Mouse (Mus musculus) intestine, postnatal 0 days (tissue): ENCODE data around the gene Errfi1. TPM values are rescaled to one million over a fixed set of nuclear protein-coding genes. Genes with fewer than 3 reads are reported as not detected.

ENCODE experiments used
- ATAC-seq: fragments of 200-750 bp; cut with Nextera tagmentation; 2 replicates; pipeline ENCODE4 v1.8.0; 2017; ENCODE audit warnings: mild to moderate bottlenecking, moderate TSS enrichment, moderate library complexity
- H3K27ac ChIP-seq: fragments of 300-500 bp; sonication (generic); 2 replicates; pipeline ENCODE4 v1.5.1; 2014; ENCODE audit warnings: mild to moderate bottlenecking, low read depth, low read length, moderate library complexity
- H3K27me3 ChIP-seq: fragments of 300-500 bp; sonication (generic); replicated peaks from 2 replicates; pipeline ENCODE4 v1.6.1; 2014; ENCODE audit warnings: low read length, mixed read lengths; ENCODE audit not compliant: control insufficient read depth, insufficient read depth
- H3K36me3 ChIP-seq: fragments of 300-500 bp; sonication (generic); 2 replicates; pipeline ENCODE4 v1.6.1; 2014; ENCODE audit warnings: mild to moderate bottlenecking, moderate library complexity; ENCODE audit not compliant: control insufficient read depth, insufficient read depth
- H3K4me1 ChIP-seq: fragments of 300-500 bp; sonication (generic); replicated peaks from 2 replicates; pipeline ENCODE4 v1.6.1; 2014; ENCODE audit warnings: antibody characterized with exemption, low read length, mixed read lengths; ENCODE audit not compliant: control insufficient read depth, insufficient read depth
- H3K4me2 ChIP-seq: fragments of 300-500 bp; sonication (generic); replicated peaks from 2 replicates; pipeline ENCODE4 v1.6.1; 2014; ENCODE audit warnings: low read depth, mild to moderate bottlenecking, moderate library complexity
- H3K4me3 ChIP-seq: fragments of 300-500 bp; sonication (generic); 2 replicates; pipeline ENCODE4 v1.5.1; 2014; ENCODE audit warnings: low read depth, low read length
- H3K9ac ChIP-seq: fragments of 300-500 bp; sonication (generic); 2 replicates; pipeline ENCODE4 v1.6.1; 2014; ENCODE audit warnings: mild to moderate bottlenecking, low read depth, low read length
- H3K9me3 ChIP-seq: fragments of 300-500 bp; sonication (generic); 2 replicates; pipeline ENCODE4 v1.6.1; 2016; ENCODE audit warnings: mixed run types; ENCODE audit not compliant: control insufficient read depth
- CTCF ChIP-seq: sonication (generic); IDR thresholded peaks from 2 replicates; pipeline ENCODE4 v1.5.1; 2016; ENCODE audit warnings: low read depth, mild to moderate bottlenecking, control low read depth, antibody characterized with exemption, moderate library complexity
- WGBS: fragments of 180-500 bp; shearing (Covaris S2); extraction: QIAGEN DNeasy Blood & Tissue Kit; methylation state at CpG from one replicate; pipeline ENCODE4 v1.1.7; 2014; 5-methylcytosine and 5-hydroxymethylcytosine counted together
- polyA plus RNA-seq: library from polyadenylated mRNA; unstranded; fragments of >200 nt; fragmentation: Nextera tagmentation; extraction: Ambion mirVana; gene quantifications from 2 replicates; pipeline ENCODE4 v1.2.1, GENCODE M21; 2015

The Errfi1 gene
- polyA plus RNA-seq, 1 experiment from 2014 or later = 27.7 TPM

DNA sequence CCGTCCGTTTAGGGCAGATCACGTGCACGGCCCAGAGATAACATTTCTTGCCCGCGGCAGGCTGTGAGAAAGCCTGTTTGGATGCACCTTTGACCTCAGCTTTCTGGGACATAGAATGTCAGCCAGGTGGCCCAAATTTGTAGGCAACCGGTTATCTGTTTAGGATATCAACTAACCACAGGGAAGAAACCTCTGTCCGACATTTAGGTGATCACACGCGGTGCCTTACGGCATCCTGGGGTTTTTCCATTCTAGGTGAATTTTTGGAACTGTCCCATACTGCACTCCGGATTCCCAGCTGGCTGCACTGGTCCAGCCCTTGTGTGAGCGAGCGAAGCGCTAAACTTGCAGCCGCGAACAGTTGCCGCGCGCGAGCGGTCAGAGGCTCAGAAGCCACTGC lies 25.9 kb downstream of the Errfi1 start:
- no peak for TF ChIP-seq CTCF
- no peak overlapping the region for H3K4me3 ChIP-seq
- WGBS = 95% methylated on average over 22 of the region's 22 CpGs
- no peaks in the 10 kb centered on the region for H3K36me3 ChIP-seq
- H3K9me3 ChIP-seq = peaks cover 16% of the 10 kb centered on the region
- no peak overlapping the region for H3K27ac ChIP-seq
- no peak for ATAC-seq
- H3K4me2 ChIP-seq = no peak overlapping the region
- no peaks in the 10 kb centered on the region for H3K27me3 ChIP-seq
- no peaks in the 10 kb centered on the region for H3K4me1 ChIP-seq
- H3K9ac ChIP-seq = no peak overlapping the region

DNA sequence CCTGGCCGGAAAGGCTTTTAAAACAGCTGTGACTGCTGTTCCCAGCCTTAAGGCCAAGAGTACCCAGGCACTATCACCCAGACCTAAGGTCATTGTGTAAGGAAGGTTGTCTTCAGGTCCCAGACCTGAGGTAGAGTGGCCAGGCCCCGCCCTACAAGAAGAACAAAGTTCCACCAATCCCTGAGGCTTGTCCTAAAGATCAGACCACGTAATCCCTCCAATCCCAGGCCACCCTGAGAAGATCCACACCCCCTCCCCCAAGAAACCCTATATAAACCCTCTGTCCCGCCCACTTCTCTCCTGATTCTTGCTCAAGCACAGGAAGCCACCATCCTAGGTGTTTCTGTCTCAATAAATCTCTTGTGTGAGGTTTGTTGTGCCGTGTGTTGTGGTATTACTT lies 26.6 kb downstream of the Errfi1 start:
- H3K9ac ChIP-seq = no peak overlapping the region
- no peak overlapping the region for H3K4me2 ChIP-seq
- WGBS = 87% methylated on average over 5 of the region's 5 CpGs
- peaks cover 16% of the 10 kb centered on the region for H3K9me3 ChIP-seq
- H3K27ac ChIP-seq = no peak overlapping the region
- H3K4me1 ChIP-seq = no peaks in the 10 kb centered on the region
- no peaks in the 10 kb centered on the region for H3K36me3 ChIP-seq
- no peak for ATAC-seq
- TF ChIP-seq CTCF = no peak
- H3K27me3 ChIP-seq = no peaks in the 10 kb centered on the region
- H3K4me3 ChIP-seq = no peak overlapping the region

DNA sequence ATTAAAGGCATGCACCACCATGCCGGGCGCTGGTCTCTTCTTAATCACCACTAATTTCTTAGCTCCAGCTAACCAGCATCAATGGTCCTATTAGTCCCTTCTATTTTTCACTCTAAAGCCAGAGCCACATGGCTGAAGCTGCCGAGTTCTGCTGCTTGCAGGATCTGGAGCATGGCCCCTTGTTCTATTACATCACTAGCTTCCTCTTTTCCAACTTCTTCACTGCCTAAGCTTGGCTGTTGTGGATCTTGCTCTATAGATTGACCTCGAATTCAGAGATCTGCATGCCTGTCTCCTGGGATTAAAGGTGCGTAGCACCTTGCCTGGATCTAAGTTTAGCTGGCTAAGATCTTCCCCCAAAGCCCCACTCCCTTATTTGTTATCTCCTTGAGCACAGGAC lies 28.9 kb downstream of the Errfi1 start:
- Histone ChIP-seq H3K9ac (no peak overlapping the region), H3K27ac (no peak overlapping the region), H3K9me3 (peaks cover 16% of the 10 kb centered on the region), H3K27me3 (no peaks in the 10 kb centered on the region), H3K4me2 (no peak overlapping the region), H3K4me3 (no peak overlapping the region), H3K36me3 (no peaks in the 10 kb centered on the region), H3K4me1 (no peaks in the 10 kb centered on the region)
- ATAC-seq = no peak
- TF ChIP-seq CTCF = no peak
- WGBS = 90% methylated on average over 5 of the region's 5 CpGs

DNA sequence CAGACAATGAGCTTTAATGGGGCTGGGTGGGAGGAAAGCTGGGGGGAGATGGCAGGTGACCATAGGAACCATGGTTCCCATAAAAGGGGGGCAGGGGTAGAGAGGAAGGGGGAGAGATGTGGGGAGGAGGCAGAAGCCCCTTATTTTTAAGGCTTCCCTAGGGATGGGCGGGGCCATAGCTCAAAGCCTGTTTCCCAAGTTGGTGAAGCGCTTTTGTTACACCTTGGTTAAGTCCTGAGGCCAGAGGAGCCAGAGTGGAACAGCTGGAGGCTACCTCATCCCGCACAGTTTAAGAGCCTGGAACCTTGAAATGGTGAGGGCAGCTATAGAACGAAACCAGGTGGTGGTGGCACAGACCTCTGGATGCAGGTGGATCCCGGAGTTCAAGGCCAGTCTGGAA lies 34.2 kb downstream of the Errfi1 start:
- no peak overlapping the region for H3K27ac ChIP-seq
- WGBS = 81% methylated on average over 5 of the region's 5 CpGs
- H3K36me3 ChIP-seq = no peaks in the 10 kb centered on the region
- no peak for ATAC-seq
- no peak overlapping the region for H3K4me2 ChIP-seq
- H3K27me3 ChIP-seq = no peaks in the 10 kb centered on the region
- H3K4me3 ChIP-seq = no peak overlapping the region
- H3K9ac ChIP-seq = no peak overlapping the region
- H3K4me1 ChIP-seq = no peaks in the 10 kb centered on the region
- TF ChIP-seq CTCF = no peak
- no peaks in the 10 kb centered on the region for H3K9me3 ChIP-seq

DNA sequence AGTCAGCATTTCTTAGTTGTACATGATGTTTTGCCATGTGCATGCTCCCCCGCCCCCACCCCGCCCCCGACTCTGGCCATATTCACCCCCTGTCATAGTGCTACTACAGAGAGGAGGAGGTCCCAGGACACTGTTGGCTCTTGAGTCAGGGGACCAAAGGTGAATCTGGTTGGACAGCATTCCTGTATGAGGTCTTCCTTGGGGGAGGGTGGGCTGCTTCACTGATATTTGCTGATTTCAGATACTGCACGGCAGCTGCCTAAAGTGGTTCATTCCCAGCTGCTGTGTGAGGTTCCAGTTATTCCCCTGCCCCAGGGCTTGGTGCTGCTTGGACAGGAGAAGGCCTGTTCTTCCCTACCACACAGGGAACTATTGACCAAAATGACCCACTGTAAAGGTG lies 34.8 kb downstream of the Errfi1 start:
- Histone ChIP-seq H3K4me3 (no peak overlapping the region), H3K4me2 (no peak overlapping the region), H3K9ac (no peak overlapping the region), H3K9me3 (no peaks in the 10 kb centered on the region), H3K27me3 (no peaks in the 10 kb centered on the region), H3K36me3 (no peaks in the 10 kb centered on the region), H3K27ac (no peak overlapping the region), H3K4me1 (no peaks in the 10 kb centered on the region)
- no peak for TF ChIP-seq CTCF
- WGBS = 55% methylated on average over 4 of the region's 4 CpGs
- no peak for ATAC-seq

DNA sequence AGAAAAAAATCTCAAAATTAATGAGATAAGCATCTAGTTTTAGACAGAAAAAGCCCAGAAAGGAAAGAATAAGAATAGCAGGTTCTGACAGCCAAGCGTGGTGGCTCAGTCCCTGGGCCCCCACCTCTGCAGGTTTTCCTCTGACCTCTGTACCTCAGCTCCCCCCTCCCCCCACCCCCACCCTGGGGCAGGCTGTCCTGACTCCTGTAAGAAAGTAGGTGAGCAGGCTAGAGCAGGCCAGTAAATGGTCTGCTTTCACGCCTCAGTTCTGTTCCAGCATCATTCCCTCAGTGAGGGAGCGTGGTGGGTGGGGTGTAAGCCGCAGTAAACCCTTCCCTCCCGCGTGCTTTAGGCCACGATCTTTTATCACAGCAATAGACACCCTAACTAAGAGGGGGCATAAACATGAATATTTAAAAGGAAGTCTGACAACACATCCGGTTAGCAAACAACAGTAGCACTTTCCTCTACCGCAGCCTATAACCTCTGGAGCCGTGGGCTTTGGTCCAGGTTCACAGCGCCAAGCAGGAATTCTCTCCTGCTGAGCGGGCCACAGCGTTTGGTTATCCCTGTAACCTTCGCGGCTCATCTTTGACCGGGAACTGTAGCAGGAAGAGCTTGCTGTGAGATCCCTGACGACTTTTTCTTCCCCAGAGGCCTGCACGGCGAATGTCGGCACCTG lies 35.7 kb downstream of the Errfi1 start:
- Histone ChIP-seq H3K9ac (peak overlapping the region; percentile 31; the same call in 1 of the 2 replicates), H3K36me3 (no peaks in the 10 kb centered on the region), H3K9me3 (no peaks in the 10 kb centered on the region), H3K4me3 (peak overlapping the region; percentile 24), H3K4me2 (peak overlapping the region; percentile 60), H3K27ac (peak overlapping the region; percentile 70), H3K4me1 (no peaks in the 10 kb centered on the region), H3K27me3 (no peaks in the 10 kb centered on the region)
- ATAC-seq = peak; percentile 55
- TF ChIP-seq CTCF = peak; percentile 28; the same call in 1 of the 2 replicates
- 22% methylated on average over 20 of the region's 20 CpGs for WGBS
